Mouse (Mus musculus): ENCODE data around the gene Efcab5. TPM values are rescaled to one million over a fixed set of nuclear protein-coding genes. Genes with fewer than 3 reads are reported as not detected.
"Not testable (repeated sequence)": the region's sequence is repeated elsewhere in the genome, so short reads cannot be mapped to it uniquely, and the experiment has no call there.

Efcab5 gene
- polyA plus RNA-seq, 1 experiment from 2014 or later, result 0.31 TPM

DNA sequence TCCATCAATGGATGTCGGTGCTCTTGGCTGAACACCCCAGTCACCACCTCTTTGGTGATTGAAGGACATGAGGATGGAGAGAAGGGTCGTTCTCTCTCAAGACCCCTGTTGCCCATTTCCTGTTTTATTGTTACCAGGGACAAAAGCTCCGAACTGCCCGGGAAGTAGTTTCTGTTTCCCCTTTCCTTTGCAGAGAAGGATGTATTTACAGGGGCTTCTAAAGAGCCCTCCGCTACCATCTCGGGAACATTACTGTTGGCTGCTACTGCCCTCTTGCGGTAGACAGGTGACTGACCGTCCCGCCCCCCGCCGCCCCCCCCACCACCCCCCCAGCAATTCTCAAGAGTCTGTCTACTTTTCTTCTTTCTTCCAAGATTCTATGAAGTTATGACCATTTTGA, 95.6 kb downstream of the Efcab5 start:
- H3K36me3 ChIP-seq, result no peaks in the 10 kb centered on the region
- H3K9me3 ChIP-seq, result no peaks in the 10 kb centered on the region
- ATAC-seq (ENCODE audit: insufficient read depth, low FRiP score, low read depth), result no peak
- H3K4me2 ChIP-seq, result peak overlapping the region; percentile 53
- H3K27me3 ChIP-seq (replicated peaks), result no peaks in the 10 kb centered on the region
- WGBS, result 4% methylated on average over 11 of the region's 11 CpGs
- no peak overlapping the region for H3K9ac ChIP-seq
- peak overlapping the region; percentile 31 for H3K4me3 ChIP-seq (replicated peaks)
- H3K27ac ChIP-seq, result no peak overlapping the region
- H3K4me1 ChIP-seq, result no peaks in the 10 kb centered on the region

DNA sequence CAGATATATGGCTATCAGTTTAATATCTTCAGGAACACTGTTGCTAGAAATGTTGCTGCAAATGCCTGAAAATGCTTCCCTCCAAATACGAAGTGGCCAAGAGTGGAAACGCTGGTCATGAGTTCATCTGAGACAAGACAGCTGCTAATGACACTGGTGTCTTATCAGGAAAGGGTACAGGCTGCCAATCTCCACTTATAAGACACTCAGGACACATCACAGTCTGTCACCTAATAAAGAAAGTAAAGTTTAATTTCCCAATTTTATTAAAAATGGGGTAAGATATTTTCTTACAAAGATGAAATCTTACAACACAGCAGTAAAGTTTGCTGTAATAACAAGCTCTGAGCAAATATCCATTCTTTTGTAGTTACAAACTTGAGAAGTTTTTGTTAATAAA, 99.6 kb downstream of the Efcab5 start:
- no peak overlapping the region for H3K4me3 ChIP-seq (replicated peaks)
- no peak overlapping the region for H3K9ac ChIP-seq
- no peaks in the 10 kb centered on the region for H3K9me3 ChIP-seq
- no peak overlapping the region for H3K4me2 ChIP-seq
- ATAC-seq (ENCODE audit: insufficient read depth, low FRiP score, low read depth), result no peak
- no peaks in the 10 kb centered on the region for H3K36me3 ChIP-seq
- 63% methylated on average over 2 of the region's 2 CpGs for WGBS
- no peak overlapping the region for H3K27ac ChIP-seq
- no peaks in the 10 kb centered on the region for H3K4me1 ChIP-seq
- no peaks in the 10 kb centered on the region for H3K27me3 ChIP-seq (replicated peaks)

DNA sequence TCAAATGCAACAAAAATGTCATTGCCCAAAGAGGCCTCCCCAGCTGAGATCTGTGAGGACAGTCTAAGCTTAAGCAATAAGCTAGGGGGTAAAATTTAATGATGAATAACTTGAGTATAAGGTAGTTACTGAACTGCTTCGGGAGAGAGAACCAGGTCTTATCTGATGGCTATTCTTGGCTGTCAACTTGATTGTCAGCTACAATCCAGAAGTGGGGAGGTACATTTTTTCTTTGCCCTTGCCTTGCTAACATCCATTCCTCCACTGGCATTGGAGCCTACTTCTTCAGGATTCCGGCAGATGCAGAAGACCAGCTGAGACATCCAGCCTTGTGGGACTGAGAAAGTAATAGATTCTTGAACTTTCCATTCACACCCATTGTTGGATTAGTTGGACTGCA, 101.8 kb downstream of the Efcab5 start:
- H3K4me3 ChIP-seq (replicated peaks), result no peak overlapping the region
- no peaks in the 10 kb centered on the region for H3K9me3 ChIP-seq
- WGBS, result 86% methylated on average over 2 of the region's 2 CpGs
- H3K9ac ChIP-seq, result no peak overlapping the region
- H3K36me3 ChIP-seq, result no peaks in the 10 kb centered on the region
- H3K4me1 ChIP-seq, result no peaks in the 10 kb centered on the region
- H3K27ac ChIP-seq, result no peak overlapping the region
- H3K4me2 ChIP-seq, result no peak overlapping the region
- no peaks in the 10 kb centered on the region for H3K27me3 ChIP-seq (replicated peaks)
- no peak for ATAC-seq (ENCODE audit: insufficient read depth, low FRiP score, low read depth)

DNA sequence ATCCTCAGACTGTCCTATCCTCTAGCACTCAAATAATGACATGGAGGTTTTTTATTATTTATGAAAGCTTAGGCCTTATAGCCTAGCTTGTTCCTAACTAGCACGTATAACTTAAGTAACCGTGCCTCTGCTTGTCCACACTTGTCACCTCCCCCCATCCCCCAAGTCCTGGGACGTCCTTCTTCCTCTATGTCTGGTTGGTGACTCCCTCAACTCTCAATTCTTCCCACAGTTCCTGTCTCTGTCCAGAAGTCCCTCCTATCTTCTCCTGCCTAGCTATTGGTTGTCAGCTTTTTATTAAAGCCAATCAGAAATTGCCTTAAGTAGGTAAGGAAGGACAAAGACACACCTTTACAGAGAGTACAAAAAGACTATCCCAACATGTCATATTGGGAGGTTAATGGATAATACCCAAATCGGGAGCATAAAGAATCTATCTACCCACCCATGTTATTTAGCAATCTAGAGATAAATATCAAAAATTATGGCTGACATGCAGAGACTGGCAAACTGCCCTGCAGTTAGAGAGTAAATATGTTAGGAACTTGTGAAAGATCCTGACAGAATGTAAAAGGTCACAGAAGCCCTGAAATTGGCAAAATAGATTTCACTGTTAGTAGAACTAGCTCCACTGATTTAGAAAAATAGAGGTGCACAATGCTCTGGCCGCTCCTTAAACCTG, 104.6 kb downstream of the Efcab5 start:
- Histone ChIP-seq H3K9ac (no peak overlapping the region), H3K36me3 (no peaks in the 10 kb centered on the region), H3K9me3 (no peaks in the 10 kb centered on the region), H3K4me2 (no peak overlapping the region), H3K4me3 (replicated peaks) (no peak overlapping the region), H3K27me3 (replicated peaks) (no peaks in the 10 kb centered on the region), H3K27ac (no peak overlapping the region), H3K4me1 (no peaks in the 10 kb centered on the region)
- WGBS, result 52% methylated on average over 5 of the region's 5 CpGs
- ATAC-seq (ENCODE audit: insufficient read depth, low FRiP score, low read depth), result no peak

DNA sequence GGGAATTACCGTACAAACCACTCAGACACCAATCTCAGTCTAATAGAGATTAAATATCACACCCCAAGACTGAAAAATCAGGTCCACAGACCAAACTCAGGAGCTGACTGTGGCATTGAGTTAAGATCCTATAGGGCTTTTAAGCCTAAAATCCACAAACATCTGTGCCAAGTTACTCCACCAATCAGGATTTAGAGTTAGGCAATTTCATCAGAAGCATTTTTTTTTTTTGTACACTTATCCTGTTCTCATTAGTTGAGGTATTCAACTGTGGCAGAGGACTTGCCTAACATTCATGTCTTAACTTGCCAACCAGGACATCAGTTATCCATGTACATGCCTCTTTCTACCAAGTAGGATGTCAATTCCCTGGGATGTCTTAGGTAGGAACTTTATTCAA, 109.4 kb downstream of the Efcab5 start:
- Histone ChIP-seq H3K9me3 (no peaks in the 10 kb centered on the region), H3K4me2 (no peak overlapping the region), H3K27ac (no peak overlapping the region), H3K4me1 (no peaks in the 10 kb centered on the region), H3K36me3 (peaks cover 7% of the 10 kb centered on the region; the same call in 1 of the 2 replicates), H3K4me3 (replicated peaks) (no peak overlapping the region), H3K9ac (no peak overlapping the region), H3K27me3 (replicated peaks) (no peaks in the 10 kb centered on the region)
- no peak for ATAC-seq (ENCODE audit: insufficient read depth, low FRiP score, low read depth)
- 91% methylated on average over 1 of the region's 1 CpGs for WGBS

DNA sequence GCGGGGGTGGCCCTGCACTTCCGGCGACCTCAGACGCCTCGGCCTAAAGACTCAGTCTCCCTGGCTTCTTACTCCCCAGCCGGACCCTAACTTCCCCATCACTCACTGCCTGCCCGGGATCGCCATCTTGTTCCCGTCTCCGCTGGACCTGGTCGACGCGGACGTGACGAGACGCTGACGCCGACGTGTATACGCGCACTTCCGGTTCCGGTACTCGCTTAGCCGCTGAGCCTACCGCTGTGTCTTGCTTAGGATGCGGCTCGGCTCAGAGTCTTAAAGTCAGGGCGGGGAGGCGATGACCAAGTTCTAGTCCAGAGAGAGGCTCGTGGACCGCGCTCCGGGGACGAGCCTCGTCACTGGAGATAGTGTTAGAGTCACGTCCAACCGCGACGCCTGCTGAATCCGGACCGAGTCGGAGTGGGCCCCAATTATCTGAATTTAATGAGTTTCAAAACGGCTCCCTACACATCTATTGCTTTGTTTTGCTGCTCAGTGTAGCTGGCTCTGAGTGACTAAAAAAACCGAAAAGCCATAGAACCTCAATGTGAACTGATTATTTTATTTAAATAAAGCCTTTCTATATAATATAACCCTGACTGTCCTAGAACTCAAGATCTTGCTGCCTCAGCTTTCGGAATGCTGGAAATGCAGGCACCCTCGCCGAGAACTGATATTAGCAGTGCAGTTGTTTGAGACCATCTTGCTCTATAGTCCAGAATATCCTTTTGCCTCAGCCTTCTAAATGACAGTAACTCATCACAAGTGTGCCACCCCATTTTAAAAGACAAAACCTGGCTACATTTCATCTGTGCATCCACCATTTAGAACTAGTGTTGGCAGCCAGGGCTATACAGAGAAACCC, 110.3 kb downstream of the Efcab5 start, which contains the start of gene Nsrp1:
Nsrp1 (minus strand) TSS at position 163 of the 862 bp plus-strand sequence.
- no peaks in the 10 kb centered on the region for H3K27me3 ChIP-seq (replicated peaks)

DNA sequence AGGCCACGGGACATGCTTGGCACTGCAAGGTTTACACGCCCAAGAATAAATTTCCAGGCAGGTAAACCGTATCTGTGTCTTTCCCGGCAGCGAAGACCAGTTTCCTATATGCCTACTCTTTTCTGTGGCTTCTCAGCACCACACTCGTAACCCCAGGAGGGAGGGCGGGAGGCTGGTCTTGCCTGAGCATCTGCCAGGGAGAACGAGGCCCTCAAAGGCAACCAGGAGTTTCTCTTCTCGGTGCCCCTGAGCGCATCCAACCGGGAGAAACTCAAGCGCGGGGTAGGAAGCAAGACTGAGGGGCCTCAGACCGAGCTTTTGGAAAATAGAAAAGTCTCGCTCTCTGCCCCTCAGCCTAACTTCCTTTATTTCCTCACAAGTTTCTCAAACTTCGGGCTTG, 111.0 kb downstream of the Efcab5 start:
- no peak for ATAC-seq (ENCODE audit: insufficient read depth, low FRiP score, low read depth)

More for the DNA sequence above, 110.3 kb downstream of the Efcab5 start, which contains the start of gene Nsrp1:
- H3K4me1 ChIP-seq, result no peaks in the 10 kb centered on the region
- peak within 1 kb of the TSS; percentile 82 for H3K4me2 ChIP-seq
- peak within 1 kb of the TSS; percentile 47 for H3K9ac ChIP-seq
- no peaks in the 10 kb centered on the region for H3K9me3 ChIP-seq
- WGBS, result 4% methylated on average over 48 of the region's 48 CpGs
- peak; percentile 98 for ATAC-seq (ENCODE audit: insufficient read depth, low FRiP score, low read depth)
- H3K27ac ChIP-seq, result peak within 1 kb of the TSS; percentile 85
- H3K4me3 ChIP-seq (replicated peaks), result peak within 1 kb of the TSS; percentile 68
- peaks cover 16% of the 10 kb centered on the region for H3K36me3 ChIP-seq

DNA sequence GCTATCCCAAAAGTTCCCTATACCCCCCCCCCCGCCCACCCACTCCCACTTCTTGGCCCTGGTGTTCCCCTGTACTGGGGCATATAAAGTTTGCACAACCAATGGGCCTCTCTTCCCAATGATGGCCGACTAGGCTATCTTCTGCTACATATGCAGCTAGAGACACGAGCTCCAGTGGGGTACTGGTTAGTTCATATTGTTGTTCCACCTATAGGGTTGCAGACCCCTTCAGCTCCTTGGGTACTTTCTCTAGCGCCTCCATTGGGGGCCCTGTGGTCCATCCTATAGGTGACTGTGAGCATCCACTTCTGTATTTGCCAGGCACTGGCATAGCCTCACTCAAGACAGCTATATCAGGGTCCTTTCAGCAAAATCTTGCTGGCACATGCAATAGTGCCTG, 111.4 kb downstream of the Efcab5 start:
- peak overlapping the region; percentile 68 for H3K4me3 ChIP-seq (replicated peaks)
- H3K9me3 ChIP-seq; H3K4me1 ChIP-seq; H3K27me3 ChIP-seq (replicated peaks); ATAC-seq (ENCODE audit: insufficient read depth, low FRiP score, low read depth); H3K27ac ChIP-seq: not testable (repeated sequence)
- peak overlapping the region; percentile 82 for H3K4me2 ChIP-seq
- peaks cover 16% of the 10 kb centered on the region for H3K36me3 ChIP-seq
- H3K9ac ChIP-seq, result 0 out of 2 replicates have a peak overlapping the region, but pooled peaks have one; percentile 47
- WGBS, result 53% methylated on average over 4 of the region's 4 CpGs

More for the DNA sequence above, 111.0 kb downstream of the Efcab5 start:
- Histone ChIP-seq H3K4me1 (no peaks in the 10 kb centered on the region), H3K27me3 (replicated peaks) (no peaks in the 10 kb centered on the region), H3K27ac (peak overlapping the region; percentile 85), H3K9me3 (no peaks in the 10 kb centered on the region), H3K9ac (peak overlapping the region; percentile 47), H3K36me3 (peaks cover 16% of the 10 kb centered on the region), H3K4me3 (replicated peaks) (peak overlapping the region; percentile 68), H3K4me2 (peak overlapping the region; percentile 82)
- 1% methylated on average over 16 of the region's 16 CpGs for WGBS

DNA sequence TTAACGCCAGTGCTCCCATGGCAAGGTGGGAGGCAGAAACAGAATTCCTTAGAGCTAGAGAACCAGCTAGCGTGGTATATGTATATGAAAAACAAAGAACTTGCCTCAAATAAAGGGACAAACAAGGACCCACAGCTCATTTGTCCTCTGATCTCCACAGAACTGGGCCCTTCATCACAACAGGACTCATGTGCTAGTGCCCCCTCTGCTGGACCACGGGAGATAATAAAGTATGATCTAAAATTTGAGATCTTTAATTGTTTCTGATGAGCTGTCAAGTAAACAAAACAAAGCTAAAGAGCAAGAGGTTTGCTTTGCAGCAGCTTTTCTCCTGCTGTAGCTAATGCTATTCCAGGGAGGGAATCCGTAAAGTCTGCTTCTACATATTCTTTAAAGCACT, 118.0 kb downstream of the Efcab5 start:
- no peak overlapping the region for H3K27ac ChIP-seq
- 71% methylated on average over 4 of the region's 4 CpGs for WGBS
- no peaks in the 10 kb centered on the region for H3K4me1 ChIP-seq
- no peaks in the 10 kb centered on the region for H3K9me3 ChIP-seq
- peaks cover 13% of the 10 kb centered on the region for H3K36me3 ChIP-seq
- no peak overlapping the region for H3K4me2 ChIP-seq
- no peak for ATAC-seq (ENCODE audit: insufficient read depth, low FRiP score, low read depth)
- H3K9ac ChIP-seq, result no peak overlapping the region
- H3K4me3 ChIP-seq (replicated peaks), result no peak overlapping the region
- H3K27me3 ChIP-seq (replicated peaks), result no peaks in the 10 kb centered on the region

DNA sequence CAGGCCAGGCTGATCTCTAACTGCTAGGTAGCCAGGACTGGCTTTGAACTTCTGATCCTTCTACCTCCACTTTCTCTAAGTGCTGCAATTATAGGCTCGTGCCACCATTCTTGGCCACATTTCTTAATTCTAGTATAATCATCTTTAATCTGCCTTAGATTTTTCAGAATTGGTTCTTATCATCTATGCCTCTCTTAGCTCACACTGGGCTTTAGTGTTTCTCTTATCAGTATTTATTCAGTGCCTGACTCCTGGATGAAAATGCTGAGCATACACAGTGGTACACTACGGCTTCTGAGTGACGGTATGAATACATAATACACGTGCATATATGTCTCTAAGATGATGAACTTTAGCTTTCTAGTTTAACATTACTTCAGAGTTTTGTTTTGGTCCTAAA, 119.9 kb downstream of the Efcab5 start:
- Histone ChIP-seq H3K4me3 (replicated peaks) (no peak overlapping the region), H3K4me1 (no peaks in the 10 kb centered on the region), H3K27me3 (replicated peaks) (no peaks in the 10 kb centered on the region), H3K27ac (no peak overlapping the region), H3K9ac (no peak overlapping the region), H3K36me3 (peaks cover 6% of the 10 kb centered on the region), H3K4me2 (no peak overlapping the region), H3K9me3 (no peaks in the 10 kb centered on the region)
- ATAC-seq (ENCODE audit: insufficient read depth, low FRiP score, low read depth), result no peak
- 68% methylated on average over 4 of the region's 4 CpGs for WGBS

DNA sequence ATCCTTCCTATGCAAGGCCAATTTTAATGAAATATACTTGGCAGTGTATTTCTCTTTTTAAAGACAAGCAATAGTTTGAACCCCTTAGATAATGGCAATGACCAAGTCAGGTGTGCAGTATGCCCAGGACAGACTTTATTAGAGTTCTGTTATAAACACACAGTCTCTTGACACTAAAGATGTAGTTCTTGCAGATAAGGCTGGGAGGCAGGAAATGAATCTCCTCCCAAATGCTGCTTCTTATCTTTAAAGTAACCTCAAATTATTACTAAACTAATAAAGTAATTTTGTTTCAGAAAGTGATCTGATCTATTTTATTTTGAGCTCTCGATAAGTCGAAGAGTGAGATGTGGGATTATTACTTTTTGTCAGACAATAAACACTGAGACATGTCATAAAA, 125.4 kb downstream of the Efcab5 start:
- Histone ChIP-seq H3K4me3 (replicated peaks) (no peak overlapping the region), H3K4me2 (no peak overlapping the region), H3K27me3 (replicated peaks) (no peaks in the 10 kb centered on the region), H3K27ac (no peak overlapping the region), H3K36me3 (no peaks in the 10 kb centered on the region), H3K9ac (no peak overlapping the region), H3K9me3 (no peaks in the 10 kb centered on the region), H3K4me1 (no peaks in the 10 kb centered on the region)
- ATAC-seq (ENCODE audit: insufficient read depth, low FRiP score, low read depth), result no peak
- whole genome bisulfite sequencing, result 91% methylated on average over 2 of the region's 2 CpGs

DNA sequence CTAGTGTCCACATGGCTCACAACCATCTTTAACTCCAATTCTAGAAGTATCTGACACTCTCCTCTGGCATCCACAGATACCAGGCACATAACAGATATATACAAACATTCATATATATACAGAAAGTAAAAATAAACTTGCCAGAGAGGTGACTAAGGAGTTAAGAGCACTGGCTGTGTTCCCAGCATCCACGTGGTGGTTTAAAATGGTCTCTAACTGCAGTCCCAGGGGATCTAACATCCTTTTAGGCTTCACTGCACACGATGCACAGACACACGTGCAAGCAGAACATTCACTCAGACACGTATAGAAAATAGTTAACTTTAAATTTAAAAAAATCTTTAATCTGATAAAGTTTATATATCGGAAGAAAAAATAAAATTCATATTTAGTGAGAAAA, 126.8 kb downstream of the Efcab5 start:
- Histone ChIP-seq H3K9me3 (no peaks in the 10 kb centered on the region), H3K9ac (no peak overlapping the region), H3K4me3 (replicated peaks) (no peak overlapping the region), H3K4me2 (no peak overlapping the region), H3K27me3 (replicated peaks) (no peaks in the 10 kb centered on the region), H3K36me3 (no peaks in the 10 kb centered on the region), H3K4me1 (no peaks in the 10 kb centered on the region), H3K27ac (no peak overlapping the region)
- ATAC-seq (ENCODE audit: insufficient read depth, low FRiP score, low read depth), result no peak
- 54% methylated on average over 5 of the region's 5 CpGs for WGBS

Data from stomach, embryonic 15.5 days (tissue).